Mouse (Mus musculus) C2C12 (cell line): Measurements from ENCODE around the gene Ppm1j.

ENCODE experiments used
- CEBPB ChIP-seq: IDR thresholded peaks from one replicate; pipeline ENCODE4 v1.6.1; 2011; ENCODE audit warnings: low read depth, mild to moderate bottlenecking, control low read depth, moderate library complexity
- CTCF ChIP-seq: IDR thresholded peaks from one replicate; pipeline ENCODE4 v1.5.1; 2011; ENCODE audit not compliant: control insufficient read depth, insufficient read depth, insufficient read length
- USF1 ChIP-seq: IDR thresholded peaks from one replicate; pipeline ENCODE4 v1.6.1; 2011; ENCODE audit warnings: low read depth, mild to moderate bottlenecking, control low read depth, moderate library complexity

DNA sequence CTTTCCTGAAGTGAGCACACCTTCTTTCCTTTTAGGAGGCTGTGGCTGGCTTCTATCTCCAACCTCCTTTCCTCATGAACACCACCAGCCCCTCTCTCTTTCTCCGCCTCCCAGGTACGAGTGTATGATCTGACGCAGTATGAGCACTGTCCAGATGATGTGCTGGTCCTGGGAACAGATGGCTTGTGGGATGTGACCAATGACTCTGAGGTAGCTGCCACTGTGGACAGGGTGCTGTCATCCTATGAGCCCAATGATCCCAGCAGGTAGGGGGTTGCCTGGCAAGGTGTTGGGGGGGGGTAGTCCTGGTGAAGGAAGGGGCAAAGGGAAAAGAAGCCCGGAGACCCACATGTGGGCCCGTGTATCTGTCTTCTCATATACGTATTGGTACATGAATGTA, 4.4 kb downstream of the Ppm1j start:
- TF ChIP-seq CTCF = no peak
- TF ChIP-seq USF1 = no peak
- TF ChIP-seq CEBPB = no peak
